Mouse (Mus musculus) adipose tissue, adult 10 weeks (tissue): Measurements from ENCODE around the gene Cct3. TPM values are rescaled to one million over a fixed set of nuclear protein-coding genes. Genes with fewer than 3 reads are reported as not detected.

Experiments
- polyA plus RNA-seq: library from polyadenylated mRNA; stranded (reverse); fragments of 350-450 nt; fragmentation: Illumina TruSeq; extraction: RNeasy Lipid Tissue Mini Kit (QIAGEN cat#74804); gene quantifications from one replicate; pipeline ENCODE4 v1.2.3, GENCODE M21; 2014; ENCODE audit warnings: low read depth, low replicate concordance

Cct3 gene
- polyA plus RNA-seq: 122 TPM

GRCm38 (mm10) chr3:88296561-88297318 is at the start of gene Cct3, which contains the start of gene Tsacc:
Cct3 (plus strand) TSS chr3:88297116.
Tsacc (minus strand) TSS chr3:88296999.

GRCm38 (mm10) chr3:88254268-88254926 is 42.5 kb upstream of the Cct3 start, which contains the start of gene Rhbg:
Rhbg (minus strand) TSS chr3:88254709.

GRCm38 (mm10) chr3:88287110-88287509 is 9.8 kb upstream of the Cct3 start, which contains the start of gene Gm38392:
Gm38392 (minus strand) TSS chr3:88287210.

GRCm38 (mm10) chr3:88324951-88325405 is 28.1 kb downstream of the Cct3 start, which contains the start of gene Glmp:
Glmp (plus strand) TSS chr3:88325023.

GRCm38 (mm10) chr3:88336058-88337013 is 39.4 kb downstream of the Cct3 start, which contains the start of the genes Tmem79 and Smg5:
Tmem79 (minus strand) TSS chr3:88336148.
Smg5 (plus strand) TSS chr3:88336260.

GRCm38 (mm10) chr3:88364337-88364736 is 67.4 kb downstream of the Cct3 start, which contains the start of gene Paqr6:
Paqr6 (plus strand) TSS chr3:88364584.

Other genes with a start within 250 kb of the Cct3 start
- gene Naxe, start 238.6 kb upstream of the Cct3 start, polyA plus RNA-seq: 105 TPM
- 6.3 TPM for gene Ttc24, start 218.8 kb upstream of the Cct3 start, polyA plus RNA-seq
- gene Iqgap3, start 215.1 kb upstream of the Cct3 start, polyA plus RNA-seq: 1.1 TPM
- 35.4 TPM for gene Mef2d, start 154.7 kb upstream of the Cct3 start, polyA plus RNA-seq
- gene Rhbg, start 42.4 kb upstream of the Cct3 start, polyA plus RNA-seq: 18.7 TPM
- 1.2 TPM for gene Gm38392, start 9.9 kb upstream of the Cct3 start, polyA plus RNA-seq
- 19.4 TPM for gene Tsacc, start 117 bp upstream of the Cct3 start, polyA plus RNA-seq
- 227 TPM for gene Glmp, start 27.9 kb downstream of the Cct3 start, polyA plus RNA-seq
- gene Tmem79, start 39.0 kb downstream of the Cct3 start, polyA plus RNA-seq: 7.7 TPM
- 42.6 TPM for gene Smg5, start 39.1 kb downstream of the Cct3 start, polyA plus RNA-seq
- 5.8 TPM for gene Paqr6, start 67.5 kb downstream of the Cct3 start, polyA plus RNA-seq
- gene Bglap3, start 75.6 kb downstream of the Cct3 start, polyA plus RNA-seq: 173 TPM
- not detected for gene Bglap2, start 81.6 kb downstream of the Cct3 start, polyA plus RNA-seq
- gene Bglap, start 87.3 kb downstream of the Cct3 start, polyA plus RNA-seq: not detected
- gene Pmf1, start 113.2 kb downstream of the Cct3 start, polyA plus RNA-seq: 17.2 TPM
- 29.8 TPM for gene Slc25a44, start 128.0 kb downstream of the Cct3 start, polyA plus RNA-seq
- 101 TPM for gene Sema4a, start 164.1 kb downstream of the Cct3 start, polyA plus RNA-seq
- 75.5 TPM for gene Lmna, start 212.8 kb downstream of the Cct3 start, polyA plus RNA-seq
- 2.9 TPM for gene Mex3a, start 235.3 kb downstream of the Cct3 start, polyA plus RNA-seq